Mouse (Mus musculus) C2C12 (cell line): ENCODE results near the gene Npr2.

Experiments
- CEBPB ChIP-seq: IDR thresholded peaks from one replicate; pipeline ENCODE4 v1.6.1; 2011; ENCODE audit warnings: low read depth, mild to moderate bottlenecking, control low read depth, moderate library complexity
- CTCF ChIP-seq: IDR thresholded peaks from one replicate; pipeline ENCODE4 v1.5.1; 2011; ENCODE audit not compliant: control insufficient read depth, insufficient read depth, insufficient read length
- MAX ChIP-seq: IDR thresholded peaks from one replicate; pipeline ENCODE4 v1.6.1; 2011; ENCODE audit warnings: mild to moderate bottlenecking, control low read depth
- MYOG ChIP-seq: IDR thresholded peaks from one replicate; pipeline ENCODE4 v1.6.1; 2011; ENCODE audit not compliant: control insufficient read depth, insufficient read length; ENCODE audit errors: extremely low read depth

DNA sequence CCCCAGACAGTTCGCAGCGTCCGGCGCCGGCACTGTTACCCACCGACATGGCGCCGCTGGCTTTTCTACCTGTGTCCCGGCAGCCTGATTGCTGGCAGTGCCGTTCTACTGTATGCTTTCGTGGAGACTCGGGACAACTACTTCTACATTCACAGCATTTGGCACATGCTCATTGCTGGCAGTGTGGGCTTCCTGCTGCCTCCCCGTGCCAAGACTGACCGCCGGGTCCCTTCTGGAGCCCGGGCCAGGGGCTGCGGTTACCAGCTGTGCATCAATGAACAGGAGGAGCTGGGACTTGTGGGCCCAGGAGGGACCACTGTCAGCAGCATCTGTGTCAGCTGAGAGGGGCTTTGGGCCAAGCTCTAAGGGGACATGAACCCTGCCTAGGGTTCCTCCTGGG, 58.3 kb downstream of the Npr2 start:
- TF ChIP-seq CTCF (no peak), MAX (no peak), CEBPB (no peak), MYOG (no peak)
